Mouse (Mus musculus) ZHBTc4 (cell line): ENCODE measurements around the gene Sstr3.

ENCODE experiments used
- DNase-seq: peaks from one replicate; pipeline ENCODE4 v3.0.0-alpha.2; 2011; ENCODE audit warnings: low read depth, low spot score

The Sstr3 gene

DNA sequence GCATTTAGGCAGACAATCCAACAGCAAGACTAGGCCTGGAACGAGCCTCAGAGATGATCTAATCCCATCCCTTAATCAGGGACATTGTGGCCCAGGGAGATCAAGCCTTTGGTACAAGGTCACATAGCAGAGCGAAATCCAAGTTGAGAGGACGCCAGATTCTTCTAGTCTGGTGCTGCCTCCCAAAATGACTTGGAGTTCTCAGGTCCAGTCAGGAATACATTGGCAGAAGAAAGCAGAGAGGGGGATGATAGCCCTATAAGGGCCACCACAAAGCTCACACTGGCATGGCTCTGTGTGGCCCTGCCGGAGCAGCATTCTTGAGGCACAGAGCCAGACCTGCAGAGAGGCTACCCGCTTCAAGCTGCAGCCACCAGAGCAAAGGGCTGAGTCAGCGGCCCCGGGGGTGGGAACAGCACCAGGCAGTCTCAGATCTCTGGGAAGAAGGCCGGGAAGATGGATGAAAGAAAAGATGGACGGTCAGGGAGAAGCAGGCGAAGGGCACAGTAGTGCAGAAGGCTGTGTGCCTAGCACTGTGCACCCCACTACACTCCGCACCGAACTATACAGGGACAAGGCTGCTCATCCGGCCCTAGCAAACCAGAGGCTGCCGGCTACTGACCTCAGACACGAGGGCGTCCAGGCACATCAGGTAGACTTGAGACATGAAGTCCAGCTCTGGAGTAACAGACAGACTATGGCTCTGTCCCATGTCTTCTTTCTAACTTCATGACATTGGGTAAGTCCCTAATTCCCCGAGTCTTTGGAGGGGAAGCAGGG lies 13.6 kb downstream of the Sstr3 start, which contains the start of gene C1qtnf6:
Gene C1qtnf6 (minus strand): TSS at position 746 of the 780 bp plus-strand sequence.
- no peak for DNase-seq

DNA sequence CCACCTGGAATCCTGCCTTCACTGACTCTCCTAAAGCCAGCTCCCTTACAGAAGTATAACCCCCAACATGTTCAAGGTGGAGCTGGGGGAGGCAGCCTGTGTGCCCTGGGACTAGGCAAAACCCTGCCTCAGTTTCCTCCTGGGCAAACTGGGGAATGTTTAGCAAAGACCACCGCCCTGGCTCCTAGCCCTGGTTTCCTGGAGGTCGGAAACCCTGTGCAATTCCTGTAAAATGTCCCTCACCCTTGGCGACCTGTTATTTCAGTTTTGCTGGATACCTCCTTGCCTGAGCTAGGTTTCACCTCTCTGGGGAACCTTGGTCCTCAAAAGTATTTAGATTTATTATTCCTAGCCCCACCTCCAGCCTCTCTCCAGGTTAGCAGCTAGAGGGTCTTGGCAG lies 14.3 kb downstream of the Sstr3 start:
- no peak for DNase-seq

DNA sequence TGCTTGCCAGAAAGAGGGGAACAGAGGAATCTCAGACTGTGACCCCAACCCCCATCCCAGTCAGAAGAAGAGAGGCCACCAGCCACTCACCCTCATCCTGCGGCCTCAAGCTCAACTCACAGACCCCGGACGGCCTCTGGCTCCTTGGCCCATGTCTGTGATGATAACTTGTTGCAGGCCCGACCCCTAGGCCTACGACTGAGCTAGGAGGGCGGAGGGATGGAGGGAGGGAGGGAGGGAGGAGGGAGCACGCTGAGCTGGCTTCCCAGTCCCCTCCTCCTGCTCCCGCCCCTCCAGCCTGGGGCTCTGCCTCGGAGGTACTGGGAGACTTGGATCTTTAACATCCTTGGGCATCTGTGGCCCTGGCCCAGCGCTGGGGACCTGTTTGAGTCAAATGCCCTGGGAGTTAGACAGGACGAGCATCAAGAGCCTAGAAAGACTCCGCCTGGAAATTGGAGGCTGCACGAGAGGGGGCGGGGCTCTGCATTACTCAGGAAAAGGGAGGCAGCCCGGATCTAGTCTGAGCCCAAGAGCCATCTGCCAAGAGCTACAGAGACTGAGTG lies 15.0 kb downstream of the Sstr3 start:
- peak; percentile 62 for DNase-seq

DNA sequence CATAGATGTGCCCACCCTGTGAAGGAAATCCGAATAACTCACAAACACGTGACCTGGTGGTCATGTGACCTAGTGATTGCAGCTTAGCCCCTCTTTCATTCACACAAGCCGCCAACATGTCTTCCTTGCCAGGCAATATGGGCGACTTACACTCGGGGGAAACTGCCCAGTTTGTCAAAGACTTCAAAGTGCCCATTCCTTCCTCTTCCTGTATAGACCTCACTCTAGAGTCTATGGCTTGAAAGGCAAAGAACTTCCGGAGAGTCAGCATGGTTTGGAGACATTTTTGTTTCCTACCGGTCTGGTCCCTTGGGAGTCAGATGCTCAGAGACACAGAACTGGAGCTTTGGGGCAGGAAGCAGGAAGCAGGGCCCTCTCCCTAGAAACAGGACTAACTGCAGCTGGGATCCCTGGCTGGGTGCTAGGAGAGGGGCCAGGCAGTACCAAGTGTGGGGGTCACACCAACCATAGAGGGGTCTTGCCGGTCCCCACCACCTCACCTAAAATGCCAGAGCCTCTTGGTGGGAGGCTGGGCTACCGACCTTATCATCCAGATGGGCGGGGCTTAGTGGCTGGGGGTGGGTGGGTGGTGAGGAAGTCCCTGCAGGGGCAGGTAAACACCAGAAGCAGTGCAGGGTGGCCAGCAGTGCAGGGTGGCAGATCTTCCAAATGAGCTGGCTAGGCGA lies 15.6 kb downstream of the Sstr3 start:
- DNase-seq, result no peak

DNA sequence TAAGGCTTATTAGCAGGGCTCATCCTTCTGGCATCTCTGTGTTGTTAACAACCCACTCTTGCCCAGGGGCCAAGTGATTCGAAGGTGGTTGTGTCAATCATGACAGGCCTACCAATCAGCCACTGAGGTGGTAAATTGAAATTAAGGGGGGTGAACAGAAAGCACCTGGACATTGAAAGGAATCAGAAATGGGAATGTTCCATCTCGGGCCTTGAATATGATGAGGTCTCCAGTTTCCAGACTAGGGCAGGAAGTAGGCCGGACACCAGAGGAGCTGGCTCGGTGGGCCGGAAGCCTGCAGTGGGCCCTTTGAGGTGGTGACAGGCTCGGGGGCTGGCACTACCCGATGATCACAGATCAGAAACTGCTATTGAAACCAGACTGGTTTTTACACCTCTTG lies 16.5 kb downstream of the Sstr3 start:
- DNase-seq, result no peak

DNA sequence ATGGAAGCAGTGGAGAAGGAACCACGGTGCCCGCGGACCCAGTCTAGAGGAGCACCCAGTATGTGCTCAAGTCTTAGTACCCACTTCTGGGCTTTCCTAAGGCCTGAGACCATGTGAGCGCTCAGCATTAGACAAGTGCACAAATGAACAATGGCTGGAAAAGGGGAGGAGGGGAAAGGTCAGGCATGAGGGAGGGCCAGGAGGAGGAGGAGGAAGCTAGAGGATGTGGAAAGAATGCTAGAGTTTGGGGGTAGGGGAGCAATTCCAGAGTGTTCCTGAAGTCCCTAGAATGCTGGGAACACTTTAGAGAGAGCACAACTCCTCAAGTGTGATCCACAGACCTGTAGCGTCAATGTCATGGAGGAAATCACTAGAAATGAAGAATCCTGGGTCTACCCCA lies 20.3 kb downstream of the Sstr3 start:
- no peak for DNase-seq

DNA sequence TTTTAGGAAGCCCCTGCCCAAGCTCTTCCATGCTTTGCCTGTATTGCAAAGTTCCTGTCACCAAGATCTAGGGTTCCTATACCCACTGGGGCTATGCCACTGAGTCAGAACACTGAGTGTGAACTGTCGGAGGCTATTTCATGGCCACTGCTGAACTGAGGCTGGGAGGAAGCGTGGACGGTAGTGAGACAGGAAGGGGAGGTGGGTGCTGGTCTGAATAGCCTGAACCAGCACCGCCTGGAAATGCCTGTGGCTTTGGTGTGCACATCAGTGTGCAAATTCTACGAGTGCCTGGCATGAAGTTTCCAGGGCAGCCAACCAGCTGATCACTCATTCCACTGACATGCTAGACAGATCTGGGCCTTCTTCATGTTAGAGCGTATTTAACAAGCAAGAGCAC lies 22.6 kb downstream of the Sstr3 start:
- no peak for DNase-seq

DNA sequence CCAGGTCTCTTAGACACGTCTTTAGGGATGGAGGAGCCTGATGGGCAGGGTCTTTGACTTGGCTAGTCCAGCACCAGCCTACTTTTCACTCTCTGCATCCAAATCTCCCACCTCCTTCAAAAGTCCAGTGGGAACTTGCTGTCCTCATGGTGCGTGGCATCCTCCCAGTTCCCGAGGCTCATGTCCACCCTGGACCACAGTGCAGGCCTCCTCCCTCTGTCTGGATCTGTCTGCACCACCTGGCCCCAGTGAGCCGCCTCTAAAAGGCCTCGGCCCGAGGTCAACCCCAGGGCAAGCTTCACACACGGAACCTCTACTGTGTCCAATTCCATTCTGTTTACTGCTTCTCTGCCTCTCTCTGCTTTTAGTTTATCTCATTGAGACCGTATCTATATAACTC lies 23.2 kb downstream of the Sstr3 start:
- DNase-seq, result no peak

DNA sequence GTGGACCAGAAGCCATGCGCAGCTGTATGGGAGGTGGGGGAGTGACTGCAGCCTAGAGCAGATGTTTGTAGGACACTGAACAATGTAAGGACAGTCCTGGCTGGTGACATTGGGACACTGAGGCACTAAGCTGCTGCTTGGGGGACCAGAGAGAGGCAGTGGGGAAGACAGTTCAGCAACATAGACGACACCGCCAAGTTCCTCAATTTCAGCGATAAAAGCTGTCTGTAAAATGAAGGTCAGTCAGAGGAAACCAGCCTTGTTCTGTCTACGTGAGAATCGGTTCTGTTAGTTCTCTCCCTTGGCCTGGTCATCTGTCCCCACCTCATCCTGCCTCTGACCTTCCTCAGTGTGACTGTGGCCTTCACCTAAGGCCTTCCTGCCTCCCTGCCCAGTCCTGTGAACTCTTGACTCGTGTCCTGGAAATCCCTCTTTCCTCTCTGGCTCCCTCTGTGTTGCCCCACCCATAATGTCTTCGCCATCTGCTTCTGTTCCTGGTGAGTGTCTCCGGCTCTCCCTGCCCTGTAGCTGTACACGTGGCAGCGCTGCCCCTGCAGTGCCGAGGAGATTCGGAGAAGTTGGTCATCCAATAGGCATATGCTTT lies 24.3 kb downstream of the Sstr3 start:
- DNase-seq, result no peak

DNA sequence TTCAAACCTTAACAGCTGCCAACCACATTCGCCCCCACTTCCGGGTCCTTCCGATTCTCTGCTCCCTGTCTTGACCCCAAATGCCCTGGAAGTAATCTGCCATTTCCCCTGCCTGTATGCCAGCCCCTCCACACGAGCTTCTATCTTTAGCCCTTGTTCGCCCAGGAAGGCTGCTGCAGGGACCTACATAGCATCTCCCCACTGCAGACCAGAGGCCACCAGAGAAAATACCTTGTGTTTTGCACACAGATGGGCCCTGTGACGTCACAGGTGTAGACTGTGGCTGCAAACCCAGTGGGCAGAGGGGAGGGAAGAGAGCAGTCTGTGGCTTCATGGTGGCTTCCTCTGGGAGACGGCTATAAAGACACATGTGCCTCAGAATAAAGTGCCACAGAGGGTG lies 26.3 kb downstream of the Sstr3 start:
- DNase-seq, result no peak

DNA sequence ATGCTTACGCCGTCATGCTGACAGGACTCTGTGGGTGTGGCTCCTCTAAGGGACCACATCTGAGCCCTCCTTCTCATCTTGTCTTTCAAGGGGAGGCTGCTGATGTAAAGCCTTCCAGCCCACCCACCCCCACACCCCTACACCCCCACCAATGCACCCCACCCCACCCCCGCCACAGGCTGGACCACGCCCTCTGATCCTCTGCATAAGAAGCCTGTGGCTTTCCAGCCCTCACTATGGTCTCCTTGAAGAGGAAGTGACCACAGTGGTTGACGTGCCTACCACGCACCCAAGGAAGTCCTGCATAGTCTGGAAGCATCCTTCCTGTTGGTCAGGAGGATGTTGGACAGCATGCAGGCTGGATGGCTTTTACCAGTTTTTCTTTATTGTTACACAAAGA lies 28.7 kb downstream of the Sstr3 start:
- no peak for DNase-seq

DNA sequence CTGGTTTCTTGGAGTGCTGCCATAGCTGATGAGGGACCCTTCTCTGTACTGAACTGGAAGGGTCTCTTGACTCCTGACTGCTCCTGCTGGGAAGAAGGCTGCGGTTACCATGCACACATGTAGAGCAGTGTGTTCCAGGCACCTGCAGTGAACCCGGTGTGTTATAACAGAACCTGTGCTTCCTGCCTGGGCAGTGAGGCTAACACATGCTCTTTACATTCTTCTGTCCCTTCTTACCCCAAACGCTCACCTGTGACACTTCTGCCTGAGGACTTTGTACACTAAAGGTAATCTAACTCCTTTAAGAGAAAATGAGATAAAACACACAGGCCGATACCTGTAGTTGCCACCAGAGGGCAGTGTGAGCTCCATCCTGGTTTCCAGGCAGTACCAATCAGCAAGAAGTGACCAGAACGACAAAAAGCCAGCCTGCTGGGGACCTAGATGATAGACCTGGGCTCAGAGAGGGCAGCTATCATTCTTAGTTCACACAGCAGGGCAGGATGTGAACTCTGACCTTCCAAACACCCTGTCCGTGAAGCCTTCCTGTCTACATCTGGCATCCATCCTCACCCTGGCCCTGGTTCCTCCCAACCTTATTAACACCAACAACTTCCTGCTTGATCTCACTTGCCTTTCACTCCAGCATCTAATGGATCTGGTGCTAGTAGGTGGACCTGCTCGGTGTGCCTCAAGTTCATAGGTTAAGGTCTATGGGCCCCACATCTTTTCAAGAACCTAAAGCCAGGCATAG lies 29.9 kb downstream of the Sstr3 start:
- peak; percentile 73 for DNase-seq

DNA sequence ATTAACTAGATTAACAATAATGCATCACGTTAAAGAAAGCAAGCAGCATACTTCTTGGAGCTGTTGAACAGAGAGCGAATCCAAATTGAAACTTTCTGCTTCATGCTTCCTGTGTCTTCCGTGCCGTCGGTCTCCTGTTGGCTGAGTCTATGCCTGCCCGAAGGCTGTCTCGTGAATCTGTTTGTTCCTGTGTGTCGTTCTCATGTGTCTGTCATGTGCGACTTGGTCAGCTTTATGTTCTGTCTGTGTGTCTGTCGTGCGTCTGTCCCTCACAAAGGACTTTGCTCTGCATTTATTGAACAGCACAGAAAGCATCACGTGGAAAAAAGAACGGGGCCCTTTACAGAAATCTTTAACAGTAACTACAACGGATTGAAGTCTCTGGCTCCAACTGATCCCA lies 31.5 kb downstream of the Sstr3 start:
- DNase-seq, result no peak

DNA sequence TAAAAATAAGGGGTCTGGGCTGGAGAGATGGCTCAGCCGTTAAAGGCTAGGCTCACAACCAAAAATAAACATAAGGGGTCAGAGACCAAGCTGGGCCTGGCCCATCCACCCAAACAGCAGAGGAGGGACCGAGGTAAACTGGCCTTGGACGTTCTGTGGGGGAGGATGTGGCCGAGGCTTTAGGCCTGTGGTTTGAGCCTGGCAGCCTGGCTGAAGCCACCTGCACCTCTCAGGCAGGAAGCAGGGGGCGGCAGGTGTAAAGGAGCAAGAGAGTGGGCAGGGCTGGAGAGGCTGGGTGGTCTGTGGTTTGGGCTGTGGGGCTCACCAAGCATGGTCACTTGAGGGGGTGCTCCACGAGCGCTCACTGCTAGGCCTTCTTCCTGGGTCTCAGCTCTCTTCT lies 32.5 kb downstream of the Sstr3 start:
- DNase-seq, result no peak

DNA sequence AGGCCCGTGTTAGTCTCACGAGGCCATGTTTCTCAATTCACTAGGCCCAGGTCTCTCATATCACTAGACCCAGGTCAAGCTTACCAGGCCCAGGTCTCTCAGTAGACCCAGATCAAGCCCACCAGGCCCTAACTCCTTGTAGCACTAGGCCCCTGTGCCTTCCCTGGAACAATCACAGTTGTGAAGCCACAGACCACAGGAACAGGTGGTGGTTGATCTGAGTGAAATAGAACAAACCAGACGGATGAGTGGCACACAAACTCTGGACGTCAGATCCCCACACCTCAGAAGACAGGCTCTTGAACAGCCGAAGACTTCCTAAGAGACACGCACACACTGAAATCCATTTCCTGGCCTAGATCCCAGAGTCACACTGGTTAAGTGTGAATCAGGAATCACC lies 33.7 kb downstream of the Sstr3 start:
- no peak for DNase-seq

DNA sequence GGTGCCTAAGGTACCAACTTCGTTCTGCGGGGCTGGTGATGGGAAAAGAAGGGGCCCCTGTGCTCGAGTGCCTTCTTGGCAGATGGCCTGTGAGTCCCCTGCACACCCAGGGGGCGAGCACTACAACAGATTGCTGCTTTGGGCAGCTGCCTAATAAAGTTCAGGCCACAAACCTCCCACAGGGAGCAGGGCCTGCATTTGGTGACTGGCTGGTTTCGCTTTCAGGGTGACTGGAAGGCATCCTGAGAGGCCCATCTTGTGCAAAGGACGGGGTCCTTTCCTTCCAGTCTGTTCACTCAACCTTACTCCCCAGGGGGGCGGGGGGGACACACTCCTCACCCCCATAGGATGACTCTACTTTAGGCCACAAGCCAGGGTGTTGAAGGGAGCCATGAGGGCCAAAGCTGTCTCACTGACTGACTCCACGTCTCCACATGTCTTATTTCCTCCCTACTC lies 34.3 kb downstream of the Sstr3 start:
- DNase-seq, result no peak

DNA sequence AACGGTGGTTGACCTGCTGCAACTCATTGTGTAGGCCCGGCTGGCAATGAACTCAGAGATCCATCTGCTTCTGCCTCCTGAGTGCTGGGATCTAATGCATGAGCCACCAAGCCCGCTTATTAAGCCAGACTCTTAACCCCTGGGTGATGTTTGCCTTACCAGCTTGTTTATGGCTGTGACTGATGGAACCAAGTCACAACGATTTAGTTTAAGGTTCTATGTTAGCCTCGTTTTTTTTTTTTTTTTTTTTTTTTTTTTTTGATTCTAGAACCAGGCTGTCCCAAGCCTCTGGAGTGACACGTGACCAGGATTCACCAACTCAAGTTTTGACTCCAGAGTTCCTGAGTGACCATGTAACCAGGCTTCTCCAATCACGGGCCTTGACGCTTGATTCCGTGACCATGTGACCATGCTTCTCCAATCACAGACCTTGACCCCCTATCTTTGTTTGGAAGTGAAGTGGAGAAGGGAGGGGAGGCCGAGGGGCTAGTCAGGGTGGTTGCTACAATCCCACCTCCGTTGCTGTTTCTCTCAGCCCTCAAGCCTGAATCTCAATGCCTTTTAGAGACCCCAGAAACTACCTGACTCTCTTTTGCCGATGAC lies 35.1 kb downstream of the Sstr3 start:
- DNase-seq, result peak; percentile 79

DNA sequence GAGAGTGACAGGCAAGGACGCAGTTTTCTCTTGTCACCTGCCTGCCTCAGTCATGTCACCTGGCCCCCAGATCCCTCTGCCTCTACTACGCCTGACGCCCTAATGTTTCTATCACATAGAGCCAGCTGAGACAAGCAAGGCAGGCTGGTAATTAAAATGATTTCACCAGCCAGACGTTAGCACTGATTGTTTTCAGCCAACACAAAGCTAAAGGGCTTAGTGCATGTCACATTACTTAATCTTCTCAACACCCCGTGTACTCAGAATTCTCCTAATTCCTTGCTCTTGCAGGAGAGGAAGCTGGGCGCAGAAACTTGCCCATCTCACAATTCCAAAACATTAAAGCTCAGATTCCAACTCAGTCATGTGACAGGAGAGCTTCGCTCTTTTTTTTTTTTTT lies 36.0 kb downstream of the Sstr3 start:
- DNase-seq, result no peak

DNA sequence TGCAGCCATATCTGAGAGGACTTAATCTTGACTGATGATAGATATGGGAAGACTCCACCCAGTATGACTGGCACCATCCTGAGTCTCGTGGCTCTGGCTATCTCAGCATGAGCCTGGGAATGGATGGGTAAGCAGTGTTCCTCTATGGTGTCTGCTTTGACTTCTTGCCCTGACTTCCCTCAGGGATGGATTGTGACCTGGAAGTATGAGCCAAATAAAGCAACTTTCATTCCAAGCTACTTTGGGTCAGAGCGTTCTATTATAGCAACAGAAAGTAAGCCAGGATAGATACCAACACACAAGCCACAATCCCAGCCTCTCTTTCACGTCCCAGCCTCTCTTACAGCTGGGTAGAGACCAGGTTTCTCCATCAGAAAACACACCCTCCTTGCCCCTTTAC lies 38.9 kb downstream of the Sstr3 start:
- DNase-seq, result no peak

DNA sequence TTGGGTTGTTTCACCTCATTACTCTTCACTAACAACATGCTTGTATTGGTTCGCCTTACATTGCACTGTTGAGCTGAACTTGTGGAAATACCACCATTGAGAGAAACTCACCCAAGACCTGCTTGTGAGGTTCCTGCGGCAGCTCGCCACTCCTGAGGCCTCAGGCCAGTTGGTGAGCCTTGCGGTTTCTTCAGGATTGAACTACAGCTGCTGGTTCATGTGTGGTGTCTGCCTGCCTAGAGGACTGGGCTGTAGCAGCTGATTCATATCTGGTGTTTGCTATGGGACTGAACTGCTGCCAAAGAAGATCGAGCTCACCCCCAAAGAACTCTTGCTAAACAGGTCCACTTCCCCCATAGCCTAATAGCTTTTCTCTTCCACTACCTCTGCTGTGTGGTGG lies 39.7 kb downstream of the Sstr3 start:
- DNase-seq, result no peak

DNA sequence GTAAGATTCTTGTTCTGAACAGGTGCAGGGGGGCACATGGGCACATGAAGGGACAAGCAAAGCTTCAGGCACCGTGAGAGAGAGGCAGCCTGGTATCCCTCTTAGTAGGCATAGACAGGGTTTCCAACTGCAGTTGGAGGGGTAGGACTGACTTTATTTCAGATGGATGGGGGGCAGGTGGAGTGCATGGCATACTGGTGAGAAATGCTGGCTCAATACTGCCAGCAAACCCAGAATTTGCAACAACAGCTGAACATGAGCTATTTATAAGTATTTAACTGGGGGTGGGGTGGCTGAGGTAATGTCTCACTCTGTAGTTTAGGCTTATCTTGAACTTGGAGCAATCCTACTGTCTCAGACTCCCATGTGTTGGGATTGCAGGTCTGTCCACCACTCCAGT lies 40.5 kb downstream of the Sstr3 start:
- no peak for DNase-seq
